Mouse (Mus musculus): ENCODE data around the gene Fhit.

- TF ChIP-seq CTCF (IDR thresholded peaks at IDR 0.05; ENCODE audit: borderline replicate concordance, extremely low read depth, insufficient read depth, insufficient read length) (no peak), POLR2A (IDR thresholded peaks at IDR 0.05; ENCODE audit: borderline replicate concordance, extremely low read depth, insufficient read depth, insufficient read length, poor library complexity, severe bottlenecking) (no peak)
Measured at GRCm38 (mm10) chr14:10003847-10004246, 1158.0 kb downstream of the Fhit start.
